Mouse (Mus musculus): Measurements from ENCODE around the gene Kcnip1.

DNA sequence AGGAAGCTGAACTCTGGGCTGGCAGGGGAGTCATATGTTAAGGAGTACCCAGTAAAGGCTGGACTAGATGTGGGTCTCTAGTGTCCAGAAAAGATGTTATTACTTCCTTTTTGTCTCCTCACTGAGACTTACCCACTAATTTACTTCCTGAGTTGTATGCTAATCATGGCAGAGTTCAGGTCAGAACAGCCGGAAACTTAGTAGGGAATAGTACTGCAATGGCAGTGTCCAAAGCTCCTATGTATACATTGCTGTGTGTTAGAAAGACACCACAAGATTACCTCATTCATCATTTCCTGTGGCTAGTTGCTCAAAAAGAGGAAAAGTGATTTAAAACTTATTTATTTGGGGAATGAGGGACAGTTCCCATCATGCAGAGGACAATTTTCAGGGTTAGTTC lies 32.1 kb upstream of the Kcnip1 start:
- TF ChIP-seq CTCF (conservative IDR thresholded peaks at IDR 0.05; ENCODE audit: insufficient read depth, insufficient read length, low read depth, low read length) = no peak
- no peak for TF ChIP-seq POLR2A (IDR thresholded peaks at IDR 0.05; ENCODE audit: low read depth, low read length)
